Mouse (Mus musculus) limb, embryonic 13.5 days (tissue): ENCODE measurements around the gene Ncs1. TPM values are rescaled to one million over a fixed set of nuclear protein-coding genes. Genes with fewer than 3 reads are reported as not detected.

Experiments used
- ATAC-seq: fragments of 200-750 bp; cut with Nextera tagmentation; 2 replicates; pipeline ENCODE4 v1.8.0; 2017; ENCODE audit warnings: low read depth, moderate number of reproducible peaks, moderate TSS enrichment; ENCODE audit not compliant: low FRiP score
- H3K27ac ChIP-seq: fragments of 300-500 bp; sonication (generic); 2 replicates; pipeline ENCODE4 v1.5.1; 2015; ENCODE audit warnings: inconsistent platforms, mild to moderate bottlenecking, moderate library complexity
- H3K27me3 ChIP-seq: fragments of 300-500 bp; sonication (generic); 2 replicates; pipeline ENCODE4 v1.6.1; 2015; ENCODE audit warnings: mild to moderate bottlenecking, inconsistent platforms
- H3K36me3 ChIP-seq: fragments of 300-500 bp; sonication (generic); 2 replicates; pipeline ENCODE4 v1.6.1; 2015; ENCODE audit warnings: inconsistent platforms, mild to moderate bottlenecking, moderate library complexity
- H3K4me1 ChIP-seq: fragments of 300-500 bp; sonication (generic); 2 replicates; pipeline ENCODE4 v1.6.1; 2015; ENCODE audit warnings: inconsistent platforms
- H3K4me2 ChIP-seq: fragments of 300-500 bp; sonication (generic); replicated peaks from 2 replicates; pipeline ENCODE4 v1.6.1; 2015; ENCODE audit warnings: inconsistent platforms, mild to moderate bottlenecking, moderate library complexity
- H3K4me3 ChIP-seq: fragments of 300-500 bp; sonication (generic); 2 replicates; pipeline ENCODE4 v1.5.1; 2015; ENCODE audit warnings: moderate library complexity, mild to moderate bottlenecking, inconsistent platforms
- H3K9ac ChIP-seq: fragments of 300-500 bp; sonication (generic); 2 replicates; pipeline ENCODE4 v1.6.1; 2015; ENCODE audit warnings: mild to moderate bottlenecking, inconsistent platforms
- H3K9me3 ChIP-seq: fragments of 300-500 bp; sonication (generic); 2 replicates; pipeline ENCODE4 v1.6.1; 2016; ENCODE audit warnings: inconsistent platforms
- WGBS: fragments of 180-500 bp; shearing (Covaris S2); methylation state at CpG from one replicate; pipeline ENCODE4 v1.1.7; 2015; 5-methylcytosine and 5-hydroxymethylcytosine counted together
- polyA plus RNA-seq: library from polyadenylated mRNA; unstranded; fragments of >200 nt; fragmentation: Nextera tagmentation; extraction: Ambion mirVana; gene quantifications from 2 replicates; pipeline ENCODE4 v1.2.1, GENCODE M21; 2015

Ncs1 gene
- polyA plus RNA-seq, 1 experiment from 2014 or later = 49.6 TPM

DNA sequence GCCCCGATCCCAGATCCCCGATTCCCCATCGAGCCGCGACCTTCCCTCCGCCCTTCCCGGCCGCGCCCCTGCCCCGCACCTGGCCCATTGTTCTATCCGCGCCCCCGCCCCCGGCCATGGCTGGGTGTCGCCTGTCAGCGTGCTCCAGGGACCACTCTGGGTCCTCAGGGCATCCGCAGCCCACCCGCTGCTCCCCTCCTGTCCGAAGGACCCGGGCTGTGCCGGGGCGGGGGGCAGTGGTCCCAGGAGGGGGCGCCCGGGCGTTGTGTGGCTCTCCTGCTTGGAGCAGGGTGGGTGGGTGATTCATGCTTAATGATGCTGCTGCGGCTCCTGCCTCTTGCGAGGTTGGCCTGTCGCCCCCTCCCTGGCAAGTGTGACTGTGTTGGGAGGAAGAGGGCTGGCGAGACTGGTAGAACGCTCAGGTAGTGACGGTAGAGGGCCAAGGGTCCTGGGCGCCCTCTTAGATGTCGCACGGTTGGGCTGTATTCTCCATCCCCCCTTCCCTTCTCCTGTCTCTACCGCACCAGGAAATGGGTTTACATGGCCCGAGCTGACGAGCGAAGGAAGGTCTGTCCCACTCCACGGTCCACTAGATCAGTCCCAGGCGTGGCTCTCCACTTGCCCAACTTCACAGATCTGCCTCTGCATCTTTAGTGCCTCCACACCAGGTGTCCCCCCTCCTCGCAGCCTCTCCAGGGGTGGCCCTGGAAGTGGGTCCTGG, 788 bp downstream of the Ncs1 start:
- WGBS = 0% methylated on average over 41 of the region's 41 CpGs
- Histone ChIP-seq H3K4me1 (peaks cover 40% of the 10 kb centered on the region), H3K4me3 (peak overlapping the region; percentile 92), H3K36me3 (peaks cover 12% of the 10 kb centered on the region; the same call in 1 of the 2 replicates), H3K9ac (peak overlapping the region; percentile 93), H3K4me2 (peak overlapping the region; percentile 96), H3K27ac (peak overlapping the region; percentile 72; the same call in 1 of the 2 replicates), H3K9me3 (no peaks in the 10 kb centered on the region), H3K27me3 (peaks cover 14% of the 10 kb centered on the region; the same call in 1 of the 2 replicates)
- peak; percentile 25 for ATAC-seq

DNA sequence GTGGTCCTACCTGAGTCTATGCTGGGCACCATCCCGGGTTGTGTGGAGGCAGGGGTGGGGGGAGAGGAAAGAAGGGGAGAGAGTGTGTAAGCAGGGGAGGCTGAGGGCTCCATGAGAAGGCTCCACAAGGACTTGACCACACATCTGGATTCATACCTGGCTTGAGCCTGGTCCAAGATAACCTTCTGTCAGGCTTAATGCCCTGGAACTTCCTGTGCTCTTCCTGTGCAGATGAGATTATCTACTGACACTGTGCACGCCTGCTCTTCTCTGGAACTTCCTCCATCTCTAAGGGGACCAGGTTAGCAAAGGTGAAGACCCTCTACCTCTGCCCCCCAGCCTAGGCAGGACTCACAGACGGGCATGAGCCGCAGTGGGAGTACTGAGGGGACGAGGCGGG, 3.2 kb downstream of the Ncs1 start:
- no peak overlapping the region for H3K4me2 ChIP-seq
- H3K4me3 ChIP-seq = no peak overlapping the region
- no peaks in the 10 kb centered on the region for H3K27me3 ChIP-seq
- 90% methylated on average over 6 of the region's 6 CpGs for WGBS
- no peak overlapping the region for H3K9ac ChIP-seq
- no peak for ATAC-seq
- H3K27ac ChIP-seq = no peak overlapping the region
- peaks cover 35% of the 10 kb centered on the region for H3K4me1 ChIP-seq
- H3K9me3 ChIP-seq = no peaks in the 10 kb centered on the region
- peaks cover 12% of the 10 kb centered on the region; the same call in 1 of the 2 replicates for H3K36me3 ChIP-seq

DNA sequence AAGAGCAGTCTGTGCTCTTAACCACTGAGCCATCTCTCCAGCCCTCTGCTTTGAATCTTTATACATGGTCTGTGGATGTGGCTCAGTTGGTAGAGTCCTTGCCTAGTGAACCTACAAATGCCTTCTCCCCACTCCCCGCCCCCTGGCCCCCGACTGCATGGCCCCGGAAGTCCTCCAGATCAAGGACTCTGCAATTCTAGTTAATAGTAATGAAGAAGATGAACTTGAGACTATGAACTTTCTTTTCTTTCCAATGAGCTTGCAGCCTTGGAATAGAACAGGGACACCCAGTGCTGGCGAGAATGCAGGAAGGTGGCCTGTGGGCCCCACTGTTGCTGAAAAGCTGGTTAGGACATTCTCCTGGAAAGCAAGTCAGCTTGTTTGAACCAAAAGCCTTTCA, 6.5 kb downstream of the Ncs1 start:
- H3K9ac ChIP-seq = no peak overlapping the region
- peaks cover 44% of the 10 kb centered on the region for H3K4me1 ChIP-seq
- no peak for ATAC-seq
- H3K4me3 ChIP-seq = no peak overlapping the region
- no peak overlapping the region for H3K4me2 ChIP-seq
- no peaks in the 10 kb centered on the region for H3K27me3 ChIP-seq
- 95% methylated on average over 4 of the region's 4 CpGs for WGBS
- H3K9me3 ChIP-seq = no peaks in the 10 kb centered on the region
- H3K27ac ChIP-seq = no peak overlapping the region
- H3K36me3 ChIP-seq = peaks cover 12% of the 10 kb centered on the region; the same call in 1 of the 2 replicates

DNA sequence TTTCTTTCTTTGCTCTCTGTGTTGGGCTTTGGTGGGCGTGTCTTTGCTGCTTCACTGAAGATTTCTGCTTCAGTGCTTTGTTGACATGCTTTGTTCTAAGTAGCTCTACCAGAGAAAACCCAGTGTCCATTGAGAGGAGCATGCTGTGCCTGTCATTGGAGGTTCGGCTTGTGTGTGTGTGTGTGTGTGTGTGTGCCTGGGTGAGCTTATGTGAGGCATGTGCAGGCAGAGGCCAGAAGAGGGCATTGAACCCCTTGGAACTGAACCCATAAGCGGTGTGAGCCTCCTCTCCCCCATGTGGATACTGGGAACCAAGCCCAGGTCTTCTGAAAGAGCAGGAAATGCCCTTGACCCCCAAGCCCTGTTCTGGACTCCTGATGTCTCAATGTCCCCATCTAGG, 7.8 kb downstream of the Ncs1 start:
- Histone ChIP-seq H3K4me2 (no peak overlapping the region), H3K4me3 (no peak overlapping the region), H3K9ac (no peak overlapping the region), H3K4me1 (peaks cover 45% of the 10 kb centered on the region), H3K27ac (no peak overlapping the region), H3K36me3 (peaks cover 6% of the 10 kb centered on the region; the same call in 1 of the 2 replicates), H3K9me3 (no peaks in the 10 kb centered on the region), H3K27me3 (no peaks in the 10 kb centered on the region)
- 84% methylated on average over 3 of the region's 3 CpGs for WGBS
- ATAC-seq = no peak

DNA sequence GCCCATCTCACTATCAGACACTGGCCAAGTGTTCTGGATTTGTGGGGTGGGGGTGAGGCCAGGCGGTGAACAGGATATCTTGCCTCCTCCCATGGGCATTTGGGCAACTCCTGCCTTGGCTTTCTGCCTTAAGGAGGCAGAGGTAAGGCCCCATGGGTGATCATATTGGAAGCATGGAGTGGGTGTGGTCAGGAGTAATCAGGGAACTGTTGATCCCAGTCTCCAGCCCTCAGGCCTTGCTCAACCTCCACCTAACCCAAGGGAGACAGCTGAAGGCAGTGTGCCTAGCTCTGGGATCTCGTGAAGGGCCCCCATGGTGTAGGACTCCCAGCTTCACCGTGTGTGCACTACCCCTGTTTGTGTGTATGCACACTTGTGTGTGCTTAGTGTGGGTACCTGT, 9.2 kb downstream of the Ncs1 start:
- WGBS = 88% methylated on average over 3 of the region's 3 CpGs
- Histone ChIP-seq H3K27ac (no peak overlapping the region), H3K4me3 (no peak overlapping the region), H3K4me1 (peaks cover 58% of the 10 kb centered on the region), H3K36me3 (no peaks in the 10 kb centered on the region), H3K4me2 (no peak overlapping the region), H3K9me3 (no peaks in the 10 kb centered on the region), H3K27me3 (no peaks in the 10 kb centered on the region), H3K9ac (no peak overlapping the region)
- ATAC-seq = no peak

DNA sequence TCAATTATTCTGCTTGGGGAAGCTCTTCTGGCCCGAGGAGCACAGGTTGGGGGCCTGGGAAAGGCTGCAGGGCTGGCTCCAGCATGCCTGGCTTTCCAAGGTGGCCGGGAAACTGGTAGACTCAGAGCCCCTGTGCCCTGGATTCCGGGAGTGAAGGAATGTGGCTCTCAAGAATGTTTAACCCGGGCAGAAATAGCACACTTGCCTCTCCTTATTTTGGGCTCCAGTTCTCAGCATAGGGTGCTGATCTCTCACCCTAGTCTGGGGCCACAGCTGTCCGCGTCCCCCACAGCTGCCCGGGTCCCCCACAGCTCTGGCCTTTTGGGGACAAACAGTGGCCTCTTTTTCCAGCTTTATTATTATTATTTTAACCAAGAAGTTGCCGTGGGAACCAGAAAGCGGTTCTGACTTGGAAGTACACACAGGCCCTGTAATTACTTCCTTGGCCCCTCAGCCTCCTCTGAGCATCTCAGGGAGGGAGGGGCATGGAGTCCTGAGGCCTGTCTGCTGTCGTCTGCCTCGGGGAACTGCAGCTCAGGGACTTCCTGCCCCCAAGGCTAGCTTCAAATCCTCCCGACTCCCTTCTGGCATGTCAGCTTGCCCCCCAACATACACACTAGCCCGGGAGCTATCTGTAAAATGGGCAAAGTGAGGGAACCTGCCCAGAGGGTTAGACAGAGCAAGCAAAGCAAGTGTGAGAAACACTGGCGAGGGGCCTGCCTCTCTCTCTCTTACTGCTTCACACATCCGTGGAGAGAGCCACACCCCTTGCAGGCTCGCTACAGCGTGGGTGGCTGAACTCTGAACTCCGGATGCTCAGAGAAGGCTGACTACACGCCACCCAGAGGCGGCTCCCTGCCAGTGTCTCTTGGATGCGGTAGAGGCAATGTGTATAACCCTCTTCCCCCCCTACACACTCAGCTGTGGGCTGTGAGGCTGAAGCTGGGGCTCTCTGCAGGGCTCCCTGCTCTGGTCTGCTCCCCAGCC, 10.6 kb downstream of the Ncs1 start:
- ATAC-seq = peak; percentile 49
- peak overlapping the region; percentile 2; the same call in 1 of the 2 replicates for H3K4me3 ChIP-seq
- 15% methylated on average over 21 of the region's 21 CpGs for WGBS
- H3K9me3 ChIP-seq = no peaks in the 10 kb centered on the region
- H3K27ac ChIP-seq = peak overlapping the region; percentile 85
- H3K27me3 ChIP-seq = no peaks in the 10 kb centered on the region
- peak overlapping the region; percentile 58 for H3K9ac ChIP-seq
- no peaks in the 10 kb centered on the region for H3K36me3 ChIP-seq
- peaks cover 61% of the 10 kb centered on the region for H3K4me1 ChIP-seq
- peak overlapping the region; percentile 50 for H3K4me2 ChIP-seq

DNA sequence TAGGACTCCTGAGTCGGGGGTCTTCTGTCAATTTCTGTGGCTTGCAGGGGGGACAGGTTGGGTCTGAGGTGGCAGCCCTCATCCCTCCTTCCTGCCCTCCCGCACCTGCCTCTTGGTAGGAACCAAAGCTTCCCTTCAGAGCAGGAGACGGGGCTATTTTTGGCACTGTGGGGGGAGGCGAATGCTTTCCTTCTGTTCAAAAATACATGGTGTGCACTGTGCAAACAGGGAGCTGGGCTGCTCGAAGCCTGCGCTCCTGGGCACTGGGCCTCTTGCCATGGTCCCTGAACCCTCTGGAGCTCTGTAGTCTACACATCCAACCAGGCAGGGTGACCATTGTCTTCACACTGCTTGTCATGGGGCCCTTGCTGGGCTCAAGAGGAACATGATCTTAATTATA, 11.5 kb downstream of the Ncs1 start:
- no peak for ATAC-seq
- no peaks in the 10 kb centered on the region for H3K27me3 ChIP-seq
- H3K9ac ChIP-seq = peak overlapping the region; percentile 45
- peak overlapping the region; percentile 50; the same call in 1 of the 2 replicates for H3K4me2 ChIP-seq
- no peak overlapping the region for H3K4me3 ChIP-seq
- no peak overlapping the region for H3K27ac ChIP-seq
- peaks cover 5% of the 10 kb centered on the region for H3K36me3 ChIP-seq
- no peaks in the 10 kb centered on the region for H3K9me3 ChIP-seq
- H3K4me1 ChIP-seq = peaks cover 61% of the 10 kb centered on the region
- WGBS = 60% methylated on average over 6 of the region's 6 CpGs

DNA sequence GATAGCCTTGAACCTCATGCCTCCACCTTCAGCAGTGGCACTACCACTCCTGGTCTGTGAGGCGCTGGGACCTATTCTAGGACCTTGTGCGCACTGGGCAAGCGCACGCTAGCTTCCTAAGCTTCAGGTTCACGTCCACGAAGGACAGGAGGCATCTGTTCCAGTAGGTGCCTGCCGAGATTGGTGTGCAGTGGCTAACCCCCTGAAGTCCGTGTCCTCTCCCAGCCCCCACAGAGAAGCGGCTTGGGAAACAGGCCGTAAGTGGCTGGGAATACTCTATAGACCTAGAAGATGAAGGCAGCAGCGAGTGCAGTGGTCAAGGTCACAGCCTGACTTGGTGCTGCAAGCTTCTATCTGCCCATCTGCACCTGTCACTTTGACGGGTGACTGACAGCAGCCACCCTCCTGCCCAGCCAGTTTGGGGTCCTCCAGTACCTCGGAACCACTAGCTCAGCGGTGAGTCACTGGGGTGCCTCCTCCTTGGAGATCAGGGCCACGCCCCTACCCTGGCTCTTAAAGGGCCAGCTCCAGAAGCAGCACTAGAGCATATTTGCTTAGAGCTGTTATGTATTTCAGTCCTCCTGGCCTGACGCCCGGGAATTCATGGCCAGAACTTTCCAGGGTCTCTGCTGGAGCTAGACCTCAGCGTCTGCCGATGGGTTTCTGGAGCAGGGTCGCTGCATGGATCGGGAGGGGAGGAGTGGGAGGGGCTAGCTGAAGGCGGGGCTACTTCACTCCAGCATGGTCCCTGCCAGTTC, 13.2 kb downstream of the Ncs1 start:
- ATAC-seq = peak; percentile 82
- peak overlapping the region; percentile 39; the same call in 1 of the 2 replicates for H3K27ac ChIP-seq
- 14% methylated on average over 22 of the region's 22 CpGs for WGBS
- no peaks in the 10 kb centered on the region for H3K27me3 ChIP-seq
- H3K4me1 ChIP-seq = peaks cover 77% of the 10 kb centered on the region
- peak overlapping the region; percentile 81 for H3K4me2 ChIP-seq
- H3K36me3 ChIP-seq = peaks cover 7% of the 10 kb centered on the region
- peak overlapping the region; percentile 55 for H3K9ac ChIP-seq
- peak overlapping the region; percentile 45 for H3K4me3 ChIP-seq
- no peaks in the 10 kb centered on the region for H3K9me3 ChIP-seq

DNA sequence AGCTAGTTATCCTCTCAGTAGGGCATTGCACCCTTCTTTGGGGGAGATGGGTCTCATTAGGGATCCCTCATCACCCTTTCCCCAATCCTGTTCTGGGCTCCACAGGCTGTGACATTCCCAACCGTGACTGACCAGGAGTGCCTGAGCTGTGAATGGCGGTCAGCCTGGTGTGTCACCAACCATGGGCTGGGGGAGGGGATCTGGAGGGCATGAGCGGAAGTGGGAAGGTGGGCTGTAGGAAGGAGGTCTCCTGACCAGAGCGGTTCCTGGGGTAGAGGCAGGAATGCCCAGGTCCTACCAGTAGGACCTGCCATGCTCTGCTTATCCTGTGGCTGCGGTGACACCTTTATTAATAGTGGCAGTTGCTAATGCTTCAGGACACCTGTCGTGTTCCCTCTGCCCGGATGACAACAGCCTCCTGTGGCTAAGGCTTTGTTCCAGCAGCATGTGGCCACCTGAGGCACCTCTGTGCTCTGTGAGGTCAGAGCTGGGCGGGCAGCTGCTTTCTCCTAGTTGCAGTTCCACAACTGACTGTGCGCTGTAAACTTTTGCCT, 13.8 kb downstream of the Ncs1 start:
- H3K4me1 ChIP-seq = peaks cover 79% of the 10 kb centered on the region
- H3K9ac ChIP-seq = peak overlapping the region; percentile 55
- H3K4me2 ChIP-seq = peak overlapping the region; percentile 81
- no peaks in the 10 kb centered on the region for H3K27me3 ChIP-seq
- H3K36me3 ChIP-seq = peaks cover 7% of the 10 kb centered on the region
- H3K4me3 ChIP-seq = peak overlapping the region; percentile 45
- 31% methylated on average over 9 of the region's 9 CpGs for WGBS
- no peaks in the 10 kb centered on the region for H3K9me3 ChIP-seq
- peak overlapping the region; percentile 39; the same call in 1 of the 2 replicates for H3K27ac ChIP-seq
- ATAC-seq = peak; percentile 25; the same call in 1 of the 2 replicates

DNA sequence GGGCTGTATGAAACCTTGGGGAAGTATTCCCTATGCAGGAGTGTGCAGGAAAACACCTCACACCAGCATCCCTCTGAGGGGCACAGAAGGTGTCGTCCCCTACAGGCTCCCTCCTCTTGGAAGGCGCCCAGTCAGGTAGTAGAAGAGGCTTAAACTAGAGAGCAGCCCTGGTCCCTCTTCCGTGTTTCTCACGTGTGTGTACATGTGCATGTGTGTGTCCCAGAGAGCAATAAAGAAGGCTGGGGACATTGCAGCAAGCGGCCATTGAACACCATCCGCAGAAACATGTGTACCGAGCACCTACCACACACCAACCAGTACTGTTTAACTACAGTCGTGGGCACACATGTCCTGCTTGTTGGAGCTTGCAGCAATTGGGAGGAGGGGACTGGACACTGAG, 14.9 kb downstream of the Ncs1 start:
- WGBS = 83% methylated on average over 8 of the region's 8 CpGs
- no peaks in the 10 kb centered on the region for H3K27me3 ChIP-seq
- H3K4me1 ChIP-seq = peaks cover 79% of the 10 kb centered on the region
- no peak overlapping the region for H3K4me3 ChIP-seq
- H3K4me2 ChIP-seq = no peak overlapping the region
- H3K9ac ChIP-seq = no peak overlapping the region
- no peak for ATAC-seq
- no peak overlapping the region; the same call in 1 of the 2 replicates for H3K27ac ChIP-seq
- peaks cover 7% of the 10 kb centered on the region for H3K36me3 ChIP-seq
- H3K9me3 ChIP-seq = no peaks in the 10 kb centered on the region

DNA sequence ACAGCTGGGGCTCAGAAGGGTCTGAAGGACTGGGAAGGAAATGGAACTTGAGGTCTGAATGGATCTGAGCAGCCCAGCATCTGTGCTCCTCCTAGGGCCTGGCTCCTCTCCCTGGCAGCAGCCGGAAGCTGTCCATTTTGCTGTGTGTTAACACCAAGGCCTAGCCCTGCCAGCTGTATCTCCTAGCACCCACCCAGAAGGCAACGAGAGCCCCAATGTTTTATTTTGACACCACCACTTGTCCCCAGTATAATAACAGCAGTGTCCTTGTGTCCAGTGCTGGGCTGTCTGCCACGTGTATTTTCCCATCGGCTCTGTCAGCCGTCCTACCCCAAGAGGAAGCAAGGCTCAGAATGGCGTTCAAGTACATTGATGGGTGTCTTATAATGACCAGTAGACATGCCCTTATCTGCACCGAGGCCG, 17.4 kb downstream of the Ncs1 start:
- peaks cover 12% of the 10 kb centered on the region for H3K36me3 ChIP-seq
- H3K27ac ChIP-seq = peak overlapping the region; percentile 44; the same call in 1 of the 2 replicates
- no peak for ATAC-seq
- WGBS = 72% methylated on average over 8 of the region's 8 CpGs
- H3K4me2 ChIP-seq = no peak overlapping the region
- peaks cover 71% of the 10 kb centered on the region for H3K4me1 ChIP-seq
- H3K4me3 ChIP-seq = no peak overlapping the region
- H3K9me3 ChIP-seq = no peaks in the 10 kb centered on the region
- H3K9ac ChIP-seq = no peak overlapping the region
- no peaks in the 10 kb centered on the region for H3K27me3 ChIP-seq
